Mouse (Mus musculus): ENCODE data around the gene Slc16a6.

Gene Slc16a6

DNA sequence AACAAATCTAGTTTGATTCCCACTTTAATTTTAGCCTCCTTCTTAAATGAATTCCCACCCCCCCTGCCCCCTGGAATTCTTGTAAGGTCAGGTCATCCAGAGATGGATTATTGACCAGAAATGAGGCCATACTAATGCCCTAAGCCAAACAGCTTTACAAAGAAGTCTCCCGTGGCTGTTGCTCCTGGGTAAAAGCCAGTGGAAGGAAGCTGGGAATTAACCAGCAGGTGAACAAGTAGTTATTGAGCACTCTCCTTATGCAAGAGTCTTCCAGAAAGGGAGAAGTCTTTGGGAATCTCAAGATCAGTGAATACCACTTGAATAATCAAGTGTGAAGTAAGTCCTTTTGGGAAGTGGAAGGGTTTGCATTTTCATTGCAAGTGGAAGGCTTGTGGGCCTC lies 13.7 kb upstream of the Slc16a6 start:
- no peak for DNase-seq (ENCODE audit: low spot score)

GRCm38 (mm10) chr11:109485398-109486045 lies 12.1 kb upstream of the Slc16a6 start:
- peak; percentile 81 for DNase-seq (ENCODE audit: low spot score)

DNA sequence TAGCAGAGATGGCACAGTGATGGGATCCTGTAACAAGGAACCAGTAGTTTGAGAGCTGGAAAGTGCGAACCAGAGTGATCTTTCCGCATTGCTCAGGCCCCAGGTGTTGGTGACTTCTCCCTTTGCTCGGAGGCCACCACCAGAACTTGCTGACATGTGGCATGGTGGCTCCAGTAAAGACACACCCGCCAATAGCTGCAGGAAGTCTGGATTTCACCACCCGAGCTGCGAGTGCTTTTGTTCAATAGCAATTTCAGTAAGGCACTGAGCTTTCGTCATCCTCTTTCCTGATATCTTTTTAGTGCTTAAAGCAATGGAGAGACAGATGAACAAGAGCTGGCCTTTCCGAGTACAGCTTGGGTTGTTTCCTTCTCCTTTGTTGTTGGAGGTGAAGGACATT lies 7.0 kb upstream of the Slc16a6 start:
- DNase-seq (ENCODE audit: low spot score), result no peak

DNA sequence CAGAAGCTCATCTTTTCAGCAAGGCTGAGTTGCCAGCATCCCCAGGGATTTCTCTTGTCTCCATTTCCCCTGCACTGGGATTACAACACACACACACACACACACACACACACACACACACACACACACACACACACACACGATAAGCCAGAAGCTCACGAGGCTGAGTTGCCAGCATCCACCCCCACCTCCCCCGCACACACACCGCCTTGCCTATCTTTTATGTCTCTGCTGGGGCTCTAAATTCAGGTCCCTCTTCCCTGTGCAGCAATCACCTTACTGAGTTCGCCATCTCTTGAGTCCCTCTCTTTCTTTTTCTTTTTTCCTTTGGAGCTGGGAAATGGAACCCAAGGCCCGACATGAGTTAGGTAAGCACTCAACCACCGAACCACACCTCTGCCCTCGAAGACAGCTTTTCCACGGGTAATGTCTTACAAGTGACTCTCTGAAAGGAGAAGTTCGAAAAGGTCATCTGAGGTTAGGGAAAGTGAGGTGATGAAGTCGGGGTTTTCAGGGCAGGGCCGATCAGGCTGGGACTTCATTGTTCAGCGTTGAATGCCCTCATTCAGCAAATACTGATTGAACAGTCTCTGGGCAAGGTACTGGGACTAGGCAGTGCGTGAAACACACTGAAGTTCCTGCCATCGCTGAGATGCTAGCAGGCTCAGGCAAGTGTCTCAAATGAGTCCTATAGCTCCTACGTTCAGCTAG lies 6.3 kb upstream of the Slc16a6 start:
- DNase-seq (ENCODE audit: low spot score), result no peak

- no peak for DNase-seq (ENCODE audit: low spot score)
Measured at GRCm38 (mm10) chr11:109477606-109478380, 4.4 kb upstream of the Slc16a6 start.

GRCm38 (mm10) chr11:109476653-109477052 lies 3.3 kb upstream of the Slc16a6 start:
- no peak for DNase-seq (ENCODE audit: low spot score)

DNA sequence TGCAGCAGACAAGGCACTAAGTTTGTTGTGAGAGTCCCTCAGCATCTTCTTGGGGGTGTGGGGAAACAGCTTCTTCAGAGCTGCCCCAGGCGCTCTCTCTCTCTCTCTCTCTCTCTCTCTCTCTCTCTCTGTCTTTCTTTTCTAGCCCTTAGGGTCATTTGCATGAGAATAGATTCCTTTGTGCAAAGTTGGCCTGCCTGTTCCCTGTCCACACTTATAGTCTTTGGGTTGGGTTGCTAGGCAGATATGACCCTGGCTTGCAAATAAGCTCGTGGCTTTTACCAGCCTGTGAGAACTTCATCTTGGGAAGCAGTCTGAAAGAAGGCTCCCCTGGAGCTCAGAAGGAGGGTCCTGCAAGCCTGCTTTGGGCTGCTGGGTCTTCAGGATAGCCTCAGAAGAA lies 2.8 kb upstream of the Slc16a6 start:
- DNase-seq (ENCODE audit: low spot score), result no peak

GRCm38 (mm10) chr11:109475717-109476116 lies 2.3 kb upstream of the Slc16a6 start:
- no peak for DNase-seq (ENCODE audit: low spot score)

DNA sequence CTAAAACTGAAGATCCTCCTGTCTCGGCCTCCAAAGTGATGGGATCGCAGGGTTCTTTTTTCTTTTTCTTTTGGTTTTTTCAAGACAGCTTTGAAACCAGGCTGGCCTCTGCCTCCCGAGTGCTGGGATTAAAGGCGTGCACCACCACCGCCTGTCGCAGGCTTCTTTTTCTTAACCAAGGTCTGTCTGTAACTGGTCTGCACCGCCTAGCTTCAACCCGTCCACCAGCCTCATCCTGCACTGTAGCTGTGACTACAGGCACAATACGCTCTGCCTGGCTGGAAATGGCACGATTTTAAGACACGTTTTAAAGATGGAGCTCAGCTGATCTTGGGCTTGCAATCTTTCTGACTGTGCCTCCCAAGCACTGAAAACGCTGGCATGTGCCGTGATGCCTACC lies 1.4 kb upstream of the Slc16a6 start:
- no peak for DNase-seq (ENCODE audit: low spot score)

DNA sequence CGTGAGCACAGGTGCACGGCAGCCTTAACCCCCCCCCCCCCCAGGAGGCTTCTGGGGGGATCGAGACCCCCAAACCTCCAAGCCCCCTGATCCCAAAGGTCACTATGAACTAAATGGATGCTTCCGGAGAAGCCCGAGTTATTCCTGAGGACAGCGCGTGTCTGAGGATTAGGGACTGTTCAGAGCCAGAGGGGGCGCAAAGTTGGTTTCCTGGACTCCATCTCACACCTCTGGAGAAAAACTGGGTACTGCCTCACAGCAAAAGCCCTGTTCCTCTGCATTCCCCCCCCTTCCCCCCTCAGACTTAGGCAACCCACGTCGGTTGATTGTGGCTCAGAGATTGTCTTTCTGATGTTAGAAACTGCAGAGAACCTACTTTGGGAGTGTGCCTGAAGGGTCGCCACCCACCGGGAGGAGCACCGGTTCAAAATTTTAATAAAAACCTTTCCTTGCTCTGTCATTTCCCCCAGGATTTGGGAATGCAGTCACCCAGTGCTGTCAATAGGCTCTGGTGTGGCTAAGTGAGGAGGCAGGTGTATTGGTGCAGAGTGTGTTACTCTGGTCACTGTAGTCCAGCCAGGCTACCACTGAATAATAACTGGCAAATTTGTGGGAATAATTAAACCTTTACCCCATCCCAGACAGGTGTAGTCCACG lies 816 bp upstream of the Slc16a6 start:
- DNase-seq (ENCODE audit: low spot score), result no peak

GRCm38 (mm10) chr11:109472821-109473170 lies 602 bp downstream of the Slc16a6 start:
- DNase-seq (ENCODE audit: low spot score), result no peak

GRCm38 (mm10) chr11:109472171-109472691 lies 1.2 kb downstream of the Slc16a6 start:
- DNase-seq (ENCODE audit: low spot score), result peak; percentile 58

DNA sequence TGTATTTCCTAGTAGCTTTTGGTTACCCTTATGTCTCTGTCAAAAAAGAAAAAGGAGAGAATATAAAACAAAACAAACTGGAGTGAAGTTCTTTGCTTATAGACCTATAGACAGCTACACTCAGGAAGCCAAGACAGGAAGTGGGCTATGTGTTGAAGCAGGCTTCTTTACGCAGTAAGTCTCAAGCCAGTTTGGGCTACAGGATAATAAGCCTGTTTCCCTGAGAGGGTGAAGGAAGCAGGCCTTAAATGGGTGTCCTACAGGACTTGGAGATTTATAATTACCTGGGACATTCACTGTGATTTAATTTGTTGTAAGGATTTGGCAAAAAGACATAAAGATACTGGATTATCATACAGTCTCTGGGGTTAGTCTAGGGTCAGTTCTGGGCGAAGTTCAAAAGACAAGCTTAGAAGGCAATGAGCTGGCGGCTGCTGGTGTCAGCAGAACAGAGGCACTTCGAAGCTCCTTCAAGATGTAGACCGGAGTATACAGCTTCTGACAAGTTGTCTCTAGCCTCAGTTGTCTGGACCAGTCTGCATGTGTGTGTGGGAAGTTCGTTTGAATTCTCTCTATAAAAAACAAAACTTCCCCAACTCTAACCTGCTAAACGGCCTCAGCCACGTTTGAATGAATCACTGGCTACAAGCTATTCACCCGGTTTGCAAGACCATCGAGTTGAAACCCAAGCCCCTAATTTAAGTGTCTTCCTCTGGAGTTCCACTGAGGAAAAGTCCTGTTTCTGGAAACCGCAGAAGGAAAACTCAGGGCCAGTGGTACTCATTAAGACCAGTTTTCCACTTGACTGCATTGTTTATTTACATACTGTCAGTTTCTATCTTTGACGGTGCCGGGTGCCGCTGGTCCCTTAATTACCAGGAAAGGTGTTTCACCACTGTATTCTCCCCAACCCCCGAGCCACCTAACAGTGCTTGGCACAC lies 2.2 kb downstream of the Slc16a6 start:
- DNase-seq (ENCODE audit: low spot score), result no peak

DNA sequence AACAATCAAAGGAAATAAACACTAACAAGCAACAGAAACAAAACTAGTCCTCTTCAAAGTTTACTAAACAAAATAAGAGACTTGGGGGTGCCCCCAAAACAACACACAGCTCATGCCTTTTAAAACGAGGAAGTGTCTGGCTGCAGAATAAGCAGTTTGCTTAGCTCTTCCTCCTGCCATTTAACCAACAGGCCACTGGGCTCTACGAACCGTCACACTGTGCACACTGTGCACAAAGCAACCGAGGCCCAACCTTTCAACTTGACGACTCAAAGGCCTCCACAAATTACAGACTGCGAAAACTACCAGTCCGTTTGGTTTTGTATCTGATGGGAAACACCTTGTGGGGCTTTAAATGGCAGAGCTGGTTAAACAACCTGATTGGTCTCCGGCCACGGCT lies 3.2 kb downstream of the Slc16a6 start:
- DNase-seq (ENCODE audit: low spot score), result no peak

- DNase-seq (ENCODE audit: low spot score), result no peak
Measured at GRCm38 (mm10) chr11:109468133-109468532, 5.3 kb downstream of the Slc16a6 start.

- DNase-seq (ENCODE audit: low spot score), result no peak
Measured at GRCm38 (mm10) chr11:109466987-109467386, 6.4 kb downstream of the Slc16a6 start.

- DNase-seq (ENCODE audit: low spot score), result no peak
Measured at GRCm38 (mm10) chr11:109465068-109465467, 8.3 kb downstream of the Slc16a6 start.

- DNase-seq (ENCODE audit: low spot score), result no peak
Measured at GRCm38 (mm10) chr11:109460586-109460985, 12.8 kb downstream of the Slc16a6 start.

DNA sequence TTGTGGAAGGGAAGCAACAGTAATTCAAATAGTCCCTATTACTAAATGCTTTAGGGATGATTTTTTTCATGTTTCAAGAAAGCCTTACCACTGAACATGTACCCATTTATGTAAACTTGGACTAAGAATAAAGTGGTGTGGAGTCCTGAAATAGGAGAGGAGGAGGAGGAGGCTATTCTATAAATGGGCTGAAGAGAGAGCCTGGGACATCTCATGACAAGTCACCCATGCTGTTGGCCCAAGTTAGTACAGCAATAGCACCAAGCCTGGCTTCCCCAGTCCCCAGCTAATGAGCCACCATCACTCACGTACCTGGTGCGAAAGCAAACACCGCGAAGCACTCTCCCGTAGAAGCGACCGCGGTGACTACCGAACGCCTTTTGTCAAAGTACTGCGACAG lies 15.2 kb downstream of the Slc16a6 start:
- DNase-seq (ENCODE audit: low spot score), result no peak

DNA sequence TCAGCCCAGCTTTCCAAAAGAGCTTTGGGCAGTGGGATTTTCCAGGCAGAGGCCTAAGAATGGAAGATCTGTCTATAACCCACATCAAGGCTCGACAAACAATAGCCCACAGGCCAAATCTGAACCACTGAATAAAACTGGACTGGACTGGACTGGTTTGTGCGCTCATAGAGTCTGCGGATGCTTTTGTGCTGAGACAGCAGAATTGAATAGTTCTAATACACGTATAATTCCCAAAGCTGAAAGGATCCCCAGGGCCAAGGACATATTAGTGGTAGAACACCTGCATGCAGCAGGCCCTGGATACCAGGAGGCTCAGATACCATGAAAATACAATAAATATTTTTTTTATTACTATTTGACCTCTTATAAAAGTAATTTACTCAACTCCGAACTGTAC lies 17.1 kb downstream of the Slc16a6 start:
- DNase-seq (ENCODE audit: low spot score), result no peak

DNA sequence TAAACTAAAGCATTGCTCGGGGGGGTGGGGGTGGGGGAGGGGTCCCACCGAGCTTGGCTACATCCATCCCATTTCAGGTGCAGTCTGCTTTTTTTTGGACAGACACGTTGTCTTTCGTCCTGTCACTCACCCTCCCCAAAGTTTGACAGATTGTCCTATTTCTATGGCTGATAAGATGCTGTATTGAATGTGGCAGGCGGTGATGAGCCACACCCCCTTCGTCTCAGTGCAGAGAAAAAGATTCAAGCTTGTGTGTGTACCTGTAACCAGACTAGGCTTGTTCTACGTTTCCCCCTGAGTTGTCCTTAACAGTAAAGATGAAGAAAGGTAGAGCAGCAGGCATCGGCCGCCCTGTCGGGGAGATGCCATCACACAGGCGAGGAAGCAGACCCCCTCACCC lies 22.2 kb downstream of the Slc16a6 start:
- DNase-seq (ENCODE audit: low spot score), result no peak

All from testis, postnatal 10 days (tissue).